Mouse (Mus musculus): Measurements from ENCODE around the gene Ctnnbl1. TPM values are rescaled to one million over a fixed set of nuclear protein-coding genes. Genes with fewer than 3 reads are reported as not detected.

Ctnnbl1 gene
- polyA plus RNA-seq, 2 experiments: 11.6 to 19.2 TPM

- Histone ChIP-seq H3K36me3 (replicated peaks; ENCODE audit: control insufficient read depth, insufficient read depth, low read depth) (no peaks in the 10 kb centered on the region), H3K4me1 (replicated peaks; ENCODE audit: control insufficient read depth in 2 of 2, insufficient read depth in 2 of 2, low read length in 1 of 2) (no peaks in the 10 kb centered on the region), H3K27ac (no peak overlapping the region), H3K27me3 (ENCODE audit: control insufficient read depth, insufficient read depth, low read length) (no peaks in the 10 kb centered on the region), H3K9me3 (ENCODE audit: control insufficient read depth, low read length) (no peaks in the 10 kb centered on the region), H3K4me3 (ENCODE audit: insufficient read depth in 1 of 2, low read depth in 2 of 2, low read length in 2 of 2) (no peak overlapping the region), H3K9ac (replicated peaks) (no peak overlapping the region), H3K4me2 (ENCODE audit: low read depth) (no peak overlapping the region)
- no peak for TF ChIP-seq EP300 (IDR thresholded peaks at IDR 0.05; ENCODE audit: low read depth)
- TF ChIP-seq CTCF (IDR thresholded peaks at IDR 0.05; ENCODE audit: low read depth): no peak
- DNase-seq (ENCODE audit: low read depth in 3 of 3, low spot score in 3 of 3) (no peak), ATAC-seq (ENCODE audit: insufficient read depth) (no peak)
- 30% methylated on average over 5 of the region's 5 CpGs for WGBS (ENCODE audit: insufficient replicate concordance)
Measured at GRCm38 (mm10) chr2:157724574-157724914, 12.7 kb upstream of the Ctnnbl1 start.

- ATAC-seq (ENCODE audit: insufficient read depth): no peak
- Histone ChIP-seq H3K9me3 (ENCODE audit: control insufficient read depth, low read length) (no peaks in the 10 kb centered on the region), H3K27ac (no peak overlapping the region), H3K27me3 (ENCODE audit: control insufficient read depth, insufficient read depth, low read length) (no peaks in the 10 kb centered on the region), H3K4me1 (replicated peaks; ENCODE audit: control insufficient read depth in 2 of 2, insufficient read depth in 2 of 2, low read length in 1 of 2) (no peaks in the 10 kb centered on the region), H3K4me2 (ENCODE audit: low read depth) (no peak overlapping the region), H3K9ac (replicated peaks) (no peak overlapping the region), H3K36me3 (replicated peaks; ENCODE audit: control insufficient read depth, insufficient read depth, low read depth) (no peaks in the 10 kb centered on the region), H3K4me3 (ENCODE audit: insufficient read depth in 1 of 2, low read depth in 2 of 2, low read length in 2 of 2) (no peak overlapping the region)
- TF ChIP-seq EP300 (IDR thresholded peaks at IDR 0.05; ENCODE audit: low read depth): no peak
- no peak for TF ChIP-seq CTCF (IDR thresholded peaks at IDR 0.05; ENCODE audit: low read depth)
- no peak for DNase-seq (ENCODE audit: low read depth in 3 of 3, low spot score in 3 of 3)
- WGBS (ENCODE audit: insufficient replicate concordance): 47% methylated on average over 7 of the region's 7 CpGs
Measured at GRCm38 (mm10) chr2:157744619-157745018, 7.4 kb downstream of the Ctnnbl1 start.

GRCm38 (mm10) chr2:157745735-157746134 lies 8.5 kb downstream of the Ctnnbl1 start:
- Histone ChIP-seq H3K36me3 (replicated peaks; ENCODE audit: control insufficient read depth, insufficient read depth, low read depth) (no peaks in the 10 kb centered on the region), H3K27me3 (ENCODE audit: control insufficient read depth, insufficient read depth, low read length) (no peaks in the 10 kb centered on the region), H3K9ac (replicated peaks) (no peak overlapping the region), H3K27ac (no peak overlapping the region), H3K4me2 (ENCODE audit: low read depth) (no peak overlapping the region), H3K9me3 (ENCODE audit: control insufficient read depth, low read length) (no peaks in the 10 kb centered on the region), H3K4me1 (replicated peaks; ENCODE audit: control insufficient read depth in 2 of 2, insufficient read depth in 2 of 2, low read length in 1 of 2) (no peaks in the 10 kb centered on the region), H3K4me3 (ENCODE audit: insufficient read depth in 1 of 2, low read depth in 2 of 2, low read length in 2 of 2) (no peak overlapping the region)
- 0 out of 2 replicates have a peak, but pooled peaks have one; percentile 25 for TF ChIP-seq CTCF (IDR thresholded peaks at IDR 0.05; ENCODE audit: low read depth)
- no peak for TF ChIP-seq EP300 (IDR thresholded peaks at IDR 0.05; ENCODE audit: low read depth)
- WGBS (ENCODE audit: insufficient replicate concordance): 87% methylated on average over 4 of the region's 4 CpGs
- DNase-seq (ENCODE audit: low read depth in 3 of 3, low spot score in 3 of 3) (no peak), ATAC-seq (ENCODE audit: insufficient read depth) (no peak)

- no peaks in the 10 kb centered on the region for H3K36me3 ChIP-seq (replicated peaks; ENCODE audit: control insufficient read depth, insufficient read depth, low read depth)
- ATAC-seq (ENCODE audit: insufficient read depth) (no peak), DNase-seq (ENCODE audit: low read depth in 3 of 3, low spot score in 3 of 3) (no peak)
- H3K9me3 ChIP-seq (ENCODE audit: control insufficient read depth, low read length): no peaks in the 10 kb centered on the region
- H3K9ac ChIP-seq (replicated peaks): no peak overlapping the region
- H3K27me3 ChIP-seq (ENCODE audit: control insufficient read depth, insufficient read depth, low read length): no peaks in the 10 kb centered on the region
- WGBS (ENCODE audit: insufficient replicate concordance): 54% methylated on average over 9 of the region's 9 CpGs
- no peak overlapping the region for H3K4me2 ChIP-seq (ENCODE audit: low read depth)
- no peak overlapping the region for H3K4me3 ChIP-seq (ENCODE audit: insufficient read depth in 1 of 2, low read depth in 2 of 2, low read length in 2 of 2)
- peaks cover 0 to 3% of the 10 kb centered on the region in 2 experiments; a peak in 1 of 4 replicates for H3K4me1 ChIP-seq (replicated peaks; ENCODE audit: control insufficient read depth in 2 of 2, insufficient read depth in 2 of 2, low read length in 1 of 2)
- H3K27ac ChIP-seq: no peak overlapping the region
- TF ChIP-seq CTCF (IDR thresholded peaks at IDR 0.05; ENCODE audit: low read depth) (no peak), EP300 (IDR thresholded peaks at IDR 0.05; ENCODE audit: low read depth) (no peak)
Measured at GRCm38 (mm10) chr2:157746558-157746957, 9.4 kb downstream of the Ctnnbl1 start.

- no peaks in the 10 kb centered on the region for H3K27me3 ChIP-seq (ENCODE audit: control insufficient read depth, insufficient read depth, low read length)
- H3K27ac ChIP-seq: no peak overlapping the region
- no peak overlapping the region for H3K4me3 ChIP-seq (ENCODE audit: insufficient read depth in 1 of 2, low read depth in 2 of 2, low read length in 2 of 2)
- DNase-seq (ENCODE audit: low read depth in 3 of 3, low spot score in 3 of 3): no peak
- H3K36me3 ChIP-seq (replicated peaks; ENCODE audit: control insufficient read depth, insufficient read depth, low read depth): no peaks in the 10 kb centered on the region
- H3K4me1 ChIP-seq (replicated peaks; ENCODE audit: control insufficient read depth in 2 of 2, insufficient read depth in 2 of 2, low read length in 1 of 2): peaks cover 0 to 4% of the 10 kb centered on the region in 2 experiments; a peak in 1 of 4 replicates
- no peak for ATAC-seq (ENCODE audit: insufficient read depth)
- WGBS (ENCODE audit: insufficient replicate concordance): 83% methylated on average over 2 of the region's 2 CpGs
- H3K4me2 ChIP-seq (ENCODE audit: low read depth): no peak overlapping the region
- no peak for TF ChIP-seq EP300 (IDR thresholded peaks at IDR 0.05; ENCODE audit: low read depth)
- no peak for TF ChIP-seq CTCF (IDR thresholded peaks at IDR 0.05; ENCODE audit: low read depth)
- H3K9me3 ChIP-seq (ENCODE audit: control insufficient read depth, low read length): no peaks in the 10 kb centered on the region
- no peak overlapping the region for H3K9ac ChIP-seq (replicated peaks)
Measured at GRCm38 (mm10) chr2:157747989-157748388, 10.8 kb downstream of the Ctnnbl1 start.

All from liver, embryonic 14.5 days (tissue).